Mouse (Mus musculus): ENCODE measurements around the gene 4930451I11Rik. TPM values are rescaled to one million over a fixed set of nuclear protein-coding genes. Genes with fewer than 3 reads are reported as not detected.

4930451I11Rik gene
- polyA plus RNA-seq, 1 experiment from 2014 or later, result not detected

GRCm38 (mm10) chr7:126823202-126823711 lies 8.2 kb downstream of the 4930451I11Rik start:
- Histone ChIP-seq H3K36me3 (ENCODE audit: control insufficient read depth, insufficient read depth) (no peaks in the 10 kb centered on the region), H3K27me3 (ENCODE audit: control insufficient read depth, insufficient read depth, low read depth, low read length) (peaks cover 21% of the 10 kb centered on the region), H3K9ac (ENCODE audit: low read depth, low read length) (no peak overlapping the region), H3K9me3 (replicated peaks; ENCODE audit: control insufficient read depth, low read length) (no peaks in the 10 kb centered on the region), H3K4me3 (ENCODE audit: low read depth, low read length) (no peak overlapping the region), H3K4me2 (ENCODE audit: low read depth, low read length) (no peak overlapping the region), H3K27ac (ENCODE audit: low read length) (no peak overlapping the region), H3K4me1 (ENCODE audit: control insufficient read depth, low read depth, low read length) (no peaks in the 10 kb centered on the region)
- 4% methylated on average over 17 of the region's 19 CpGs for WGBS (ENCODE audit: insufficient replicate concordance)
- no peak for ATAC-seq (ENCODE audit: low read depth)

- no peak for ATAC-seq (ENCODE audit: low read depth)
- Histone ChIP-seq H3K9ac (ENCODE audit: low read depth, low read length) (no peak overlapping the region), H3K4me1 (ENCODE audit: control insufficient read depth, low read depth, low read length) (no peaks in the 10 kb centered on the region), H3K9me3 (replicated peaks; ENCODE audit: control insufficient read depth, low read length) (no peaks in the 10 kb centered on the region), H3K27me3 (ENCODE audit: control insufficient read depth, insufficient read depth, low read depth, low read length) (peaks cover 21% of the 10 kb centered on the region), H3K36me3 (ENCODE audit: control insufficient read depth, insufficient read depth) (no peaks in the 10 kb centered on the region), H3K4me2 (ENCODE audit: low read depth, low read length) (no peak overlapping the region), H3K4me3 (ENCODE audit: low read depth, low read length) (no peak overlapping the region), H3K27ac (ENCODE audit: low read length) (no peak overlapping the region)
- 34% methylated on average over 9 of the region's 9 CpGs for WGBS (ENCODE audit: insufficient replicate concordance)
Observed at GRCm38 (mm10) chr7:126822741-126823140, 8.7 kb downstream of the 4930451I11Rik start.

DNA sequence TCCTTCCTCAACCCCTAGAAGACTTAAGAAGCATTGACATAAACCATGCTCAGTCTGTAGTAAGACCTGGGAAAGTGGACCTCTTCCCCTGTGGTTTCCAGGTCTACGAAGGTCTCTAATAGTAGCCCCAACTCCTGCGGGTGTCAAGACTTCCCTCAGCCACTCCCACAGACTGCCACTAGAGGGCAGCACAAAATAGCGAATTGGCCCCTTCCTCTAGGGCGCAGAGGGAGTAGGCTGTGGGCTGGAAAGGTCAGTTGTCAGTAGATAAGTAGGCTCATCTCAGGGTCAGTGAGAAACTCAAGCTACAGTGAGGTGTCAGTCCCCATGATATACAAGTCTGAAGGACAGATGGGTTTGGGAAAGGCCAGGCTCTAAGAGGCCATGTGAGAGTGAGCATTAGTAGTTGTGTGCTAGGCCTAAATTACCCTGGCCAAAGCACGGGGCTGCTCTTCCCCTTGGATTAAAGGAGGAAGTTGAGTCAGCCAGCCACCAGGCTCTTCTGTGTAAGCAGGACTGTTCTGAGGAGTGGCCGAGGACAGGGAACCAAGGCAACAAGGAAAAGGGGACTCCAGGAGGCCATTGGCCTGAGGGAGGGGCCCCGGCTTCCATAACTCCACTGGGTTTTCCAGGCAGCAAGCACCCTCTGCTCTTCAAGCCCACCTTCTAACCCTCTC lies 9.5 kb downstream of the 4930451I11Rik start:
- WGBS (ENCODE audit: insufficient replicate concordance), result 21% methylated on average over 7 of the region's 7 CpGs
- ATAC-seq (ENCODE audit: low read depth), result no peak
- no peak overlapping the region for H3K9ac ChIP-seq (ENCODE audit: low read depth, low read length)
- no peak overlapping the region for H3K27ac ChIP-seq (ENCODE audit: low read length)
- H3K4me1 ChIP-seq (ENCODE audit: control insufficient read depth, low read depth, low read length), result no peaks in the 10 kb centered on the region
- no peaks in the 10 kb centered on the region for H3K36me3 ChIP-seq (ENCODE audit: control insufficient read depth, insufficient read depth)
- H3K9me3 ChIP-seq (replicated peaks; ENCODE audit: control insufficient read depth, low read length), result no peaks in the 10 kb centered on the region
- H3K27me3 ChIP-seq (ENCODE audit: control insufficient read depth, insufficient read depth, low read depth, low read length), result peaks cover 21% of the 10 kb centered on the region
- H3K4me2 ChIP-seq (ENCODE audit: low read depth, low read length), result no peak overlapping the region
- H3K4me3 ChIP-seq (ENCODE audit: low read depth, low read length), result no peak overlapping the region

GRCm38 (mm10) chr7:126818818-126819217 lies 12.6 kb downstream of the 4930451I11Rik start:
- H3K9me3 ChIP-seq (replicated peaks; ENCODE audit: control insufficient read depth, low read length), result no peaks in the 10 kb centered on the region
- H3K4me1 ChIP-seq (ENCODE audit: control insufficient read depth, low read depth, low read length), result no peaks in the 10 kb centered on the region
- H3K4me2 ChIP-seq (ENCODE audit: low read depth, low read length), result no peak overlapping the region
- WGBS (ENCODE audit: insufficient replicate concordance), result 15% methylated on average over 1 of the region's 1 CpGs
- no peaks in the 10 kb centered on the region for H3K36me3 ChIP-seq (ENCODE audit: control insufficient read depth, insufficient read depth)
- H3K27ac ChIP-seq (ENCODE audit: low read length), result no peak overlapping the region
- no peak overlapping the region for H3K9ac ChIP-seq (ENCODE audit: low read depth, low read length)
- no peak overlapping the region for H3K4me3 ChIP-seq (ENCODE audit: low read depth, low read length)
- ATAC-seq (ENCODE audit: low read depth), result no peak
- H3K27me3 ChIP-seq (ENCODE audit: control insufficient read depth, insufficient read depth, low read depth, low read length), result peaks cover 15% of the 10 kb centered on the region

GRCm38 (mm10) chr7:126817595-126817994 lies 13.8 kb downstream of the 4930451I11Rik start:
- no peaks in the 10 kb centered on the region for H3K36me3 ChIP-seq (ENCODE audit: control insufficient read depth, insufficient read depth)
- no peak overlapping the region for H3K4me3 ChIP-seq (ENCODE audit: low read depth, low read length)
- no peak for ATAC-seq (ENCODE audit: low read depth)
- H3K4me1 ChIP-seq (ENCODE audit: control insufficient read depth, low read depth, low read length), result no peaks in the 10 kb centered on the region
- peaks cover 5% of the 10 kb centered on the region for H3K27me3 ChIP-seq (ENCODE audit: control insufficient read depth, insufficient read depth, low read depth, low read length)
- no peak overlapping the region for H3K9ac ChIP-seq (ENCODE audit: low read depth, low read length)
- H3K4me2 ChIP-seq (ENCODE audit: low read depth, low read length), result no peak overlapping the region
- no peaks in the 10 kb centered on the region for H3K9me3 ChIP-seq (replicated peaks; ENCODE audit: control insufficient read depth, low read length)
- WGBS (ENCODE audit: insufficient replicate concordance), result 68% methylated on average over 7 of the region's 7 CpGs
- no peak overlapping the region for H3K27ac ChIP-seq (ENCODE audit: low read length)

DNA sequence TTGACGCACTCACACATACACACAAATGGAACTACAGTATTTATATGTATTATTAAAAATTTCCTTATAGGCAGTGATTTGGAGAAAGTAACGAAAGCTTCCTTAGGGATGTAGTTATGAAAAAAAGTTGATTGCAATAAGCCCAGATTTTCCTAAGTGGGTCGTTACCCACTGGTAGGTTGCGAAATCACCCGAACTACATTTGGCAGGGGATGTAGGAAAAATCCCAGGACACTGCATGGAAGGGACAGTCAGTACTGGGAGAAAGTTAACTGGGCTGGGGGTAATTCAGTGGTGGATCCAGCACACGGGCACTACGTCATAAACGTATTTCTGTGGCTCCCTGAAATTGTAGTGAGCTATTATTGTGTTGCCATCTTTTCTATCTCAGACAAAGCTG lies 14.9 kb downstream of the 4930451I11Rik start:
- Histone ChIP-seq H3K4me3 (ENCODE audit: low read depth, low read length) (no peak overlapping the region), H3K9ac (ENCODE audit: low read depth, low read length) (no peak overlapping the region), H3K27me3 (ENCODE audit: control insufficient read depth, insufficient read depth, low read depth, low read length) (no peaks in the 10 kb centered on the region), H3K36me3 (ENCODE audit: control insufficient read depth, insufficient read depth) (no peaks in the 10 kb centered on the region), H3K4me1 (ENCODE audit: control insufficient read depth, low read depth, low read length) (no peaks in the 10 kb centered on the region), H3K27ac (ENCODE audit: low read length) (no peak overlapping the region), H3K9me3 (replicated peaks; ENCODE audit: control insufficient read depth, low read length) (no peaks in the 10 kb centered on the region), H3K4me2 (ENCODE audit: low read depth, low read length) (no peak overlapping the region)
- ATAC-seq (ENCODE audit: low read depth), result no peak
- 67% methylated on average over 8 of the region's 8 CpGs for WGBS (ENCODE audit: insufficient replicate concordance)

GRCm38 (mm10) chr7:126815726-126816222 lies 15.7 kb downstream of the 4930451I11Rik start:
- no peak overlapping the region for H3K27ac ChIP-seq (ENCODE audit: low read length)
- H3K27me3 ChIP-seq (ENCODE audit: control insufficient read depth, insufficient read depth, low read depth, low read length), result no peaks in the 10 kb centered on the region
- no peak overlapping the region for H3K4me3 ChIP-seq (ENCODE audit: low read depth, low read length)
- H3K9ac ChIP-seq (ENCODE audit: low read depth, low read length), result no peak overlapping the region
- no peak overlapping the region for H3K4me2 ChIP-seq (ENCODE audit: low read depth, low read length)
- H3K9me3 ChIP-seq (replicated peaks; ENCODE audit: control insufficient read depth, low read length), result no peaks in the 10 kb centered on the region
- ATAC-seq (ENCODE audit: low read depth), result no peak
- H3K4me1 ChIP-seq (ENCODE audit: control insufficient read depth, low read depth, low read length), result no peaks in the 10 kb centered on the region
- H3K36me3 ChIP-seq (ENCODE audit: control insufficient read depth, insufficient read depth), result no peaks in the 10 kb centered on the region
- WGBS (ENCODE audit: insufficient replicate concordance), result 54% methylated on average over 8 of the region's 8 CpGs

- H3K9me3 ChIP-seq (replicated peaks; ENCODE audit: control insufficient read depth, low read length), result no peaks in the 10 kb centered on the region
- H3K27me3 ChIP-seq (ENCODE audit: control insufficient read depth, insufficient read depth, low read depth, low read length), result no peaks in the 10 kb centered on the region
- ATAC-seq (ENCODE audit: low read depth), result no peak
- no peak overlapping the region; the same call in 1 of the 2 replicates for H3K27ac ChIP-seq (ENCODE audit: low read length)
- H3K4me2 ChIP-seq (ENCODE audit: low read depth, low read length), result peak overlapping the region; percentile 94; the same call in 1 of the 2 replicates
- no peak overlapping the region for H3K9ac ChIP-seq (ENCODE audit: low read depth, low read length)
- H3K4me1 ChIP-seq (ENCODE audit: control insufficient read depth, low read depth, low read length), result peaks cover 24% of the 10 kb centered on the region
- WGBS (ENCODE audit: insufficient replicate concordance), result 43% methylated on average over 5 of the region's 5 CpGs
- H3K4me3 ChIP-seq (ENCODE audit: low read depth, low read length), result no peak overlapping the region
- H3K36me3 ChIP-seq (ENCODE audit: control insufficient read depth, insufficient read depth), result no peaks in the 10 kb centered on the region
Observed at GRCm38 (mm10) chr7:126809723-126810369, 21.6 kb downstream of the 4930451I11Rik start.
